Mouse (Mus musculus) liver, embryonic 16.5 days (tissue): ENCODE data around the gene Ift27. TPM values are rescaled to one million over a fixed set of nuclear protein-coding genes. Genes with fewer than 3 reads are reported as not detected.

Experiments used
- ATAC-seq: fragments of 200-750 bp; cut with Nextera tagmentation; 2 replicates; pipeline ENCODE4 v1.8.0; 2017; ENCODE audit warnings: low read depth, mild to moderate bottlenecking, moderate number of reproducible peaks, moderate library complexity
- H3K27ac ChIP-seq: fragments of 300-500 bp; sonication (generic); 2 replicates; pipeline ENCODE4 v1.5.1; 2014; ENCODE audit warnings: mild to moderate bottlenecking, low read length
- H3K27me3 ChIP-seq: fragments of 300-500 bp; sonication (generic); 2 replicates; pipeline ENCODE4 v1.6.1; 2014; ENCODE audit warnings: low read depth, low read length, mixed read lengths; ENCODE audit not compliant: control insufficient read depth, insufficient read depth
- H3K36me3 ChIP-seq: fragments of 300-500 bp; sonication (generic); 2 replicates; pipeline ENCODE4 v1.6.1; 2014; ENCODE audit warnings: mild to moderate bottlenecking; ENCODE audit not compliant: control insufficient read depth, insufficient read depth
- H3K4me1 ChIP-seq: fragments of 300-500 bp; sonication (generic); 2 replicates; pipeline ENCODE4 v1.6.1; 2014; ENCODE audit warnings: low read depth, low read length, mixed read lengths; ENCODE audit not compliant: control insufficient read depth
- H3K4me2 ChIP-seq: fragments of 300-500 bp; sonication (generic); 2 replicates; pipeline ENCODE4 v1.6.1; 2014; ENCODE audit warnings: low read depth, low read length, mixed read lengths
- H3K4me3 ChIP-seq: fragments of 300-500 bp; sonication (generic); 2 replicates; pipeline ENCODE4 v1.5.1; 2014; ENCODE audit warnings: low read depth, mild to moderate bottlenecking, low read length
- H3K9ac ChIP-seq: fragments of 300-500 bp; sonication (generic); 2 replicates; pipeline ENCODE4 v1.6.1; 2014; ENCODE audit warnings: low read depth, low read length
- H3K9me3 ChIP-seq: fragments of 300-500 bp; sonication (generic); replicated peaks from 2 replicates; pipeline ENCODE4 v1.6.1; 2016; ENCODE audit warnings: low read length; ENCODE audit not compliant: control insufficient read depth
- WGBS: fragments of 180-500 bp; shearing (Covaris S2); extraction: QIAGEN DNeasy Blood & Tissue Kit; methylation state at CpG from one replicate; pipeline ENCODE4 v1.1.7; 2014; ENCODE audit not compliant: insufficient replicate concordance; 5-methylcytosine and 5-hydroxymethylcytosine counted together
- polyA plus RNA-seq: library from polyadenylated mRNA; unstranded; fragments of >200 nt; fragmentation: Nextera tagmentation; extraction: Ambion mirVana; gene quantifications from 2 replicates; pipeline ENCODE4 v1.2.1, GENCODE M21; 2015

Ift27 gene
- polyA plus RNA-seq, 1 experiment from 2014 or later: 26.6 TPM

GRCm38 (mm10) chr15:78194320-78194719 is 20.4 kb upstream of the Ift27 start:
- whole genome bisulfite sequencing: 58% methylated on average over 3 of the region's 3 CpGs
- Histone ChIP-seq H3K27ac (no peak overlapping the region), H3K9ac (no peak overlapping the region), H3K4me1 (no peaks in the 10 kb centered on the region), H3K36me3 (no peaks in the 10 kb centered on the region), H3K9me3 (no peaks in the 10 kb centered on the region), H3K4me3 (no peak overlapping the region), H3K27me3 (no peaks in the 10 kb centered on the region), H3K4me2 (no peak overlapping the region)
- no peak for ATAC-seq

- no peak overlapping the region for H3K4me2 ChIP-seq
- no peak for ATAC-seq
- H3K36me3 ChIP-seq: no peaks in the 10 kb centered on the region
- H3K9ac ChIP-seq: no peak overlapping the region
- 71% methylated on average over 7 of the region's 7 CpGs for WGBS
- H3K27ac ChIP-seq: no peak overlapping the region
- no peaks in the 10 kb centered on the region for H3K9me3 ChIP-seq
- H3K4me3 ChIP-seq: no peak overlapping the region
- no peaks in the 10 kb centered on the region for H3K4me1 ChIP-seq
- no peaks in the 10 kb centered on the region for H3K27me3 ChIP-seq
Measured at GRCm38 (mm10) chr15:78189636-78190035, 15.7 kb upstream of the Ift27 start.

GRCm38 (mm10) chr15:78188546-78188945 is 14.6 kb upstream of the Ift27 start:
- H3K9ac ChIP-seq: no peak overlapping the region
- no peak overlapping the region for H3K4me2 ChIP-seq
- no peak overlapping the region for H3K4me3 ChIP-seq
- H3K27me3 ChIP-seq: no peaks in the 10 kb centered on the region
- no peak overlapping the region for H3K27ac ChIP-seq
- no peaks in the 10 kb centered on the region for H3K9me3 ChIP-seq
- no peaks in the 10 kb centered on the region for H3K36me3 ChIP-seq
- no peaks in the 10 kb centered on the region for H3K4me1 ChIP-seq
- WGBS: 58% methylated on average over 3 of the region's 3 CpGs
- ATAC-seq: no peak

GRCm38 (mm10) chr15:78186906-78187305 is 13.0 kb upstream of the Ift27 start:
- H3K27ac ChIP-seq: no peak overlapping the region
- H3K9ac ChIP-seq: no peak overlapping the region
- 54% methylated on average over 5 of the region's 5 CpGs for WGBS
- no peak overlapping the region for H3K4me3 ChIP-seq
- H3K9me3 ChIP-seq: no peaks in the 10 kb centered on the region
- H3K27me3 ChIP-seq: 0 out of 2 replicates have a peak, but pooled peaks cover 3% of the 10 kb centered on the region
- ATAC-seq: no peak
- H3K36me3 ChIP-seq: no peaks in the 10 kb centered on the region
- no peaks in the 10 kb centered on the region for H3K4me1 ChIP-seq
- no peak overlapping the region for H3K4me2 ChIP-seq

- no peak overlapping the region for H3K4me3 ChIP-seq
- no peaks in the 10 kb centered on the region for H3K9me3 ChIP-seq
- no peak for ATAC-seq
- 59% methylated on average over 4 of the region's 4 CpGs for WGBS
- no peak overlapping the region for H3K9ac ChIP-seq
- H3K27me3 ChIP-seq: 0 out of 2 replicates have a peak, but pooled peaks cover 3% of the 10 kb centered on the region
- no peak overlapping the region for H3K27ac ChIP-seq
- H3K4me2 ChIP-seq: no peak overlapping the region
- no peaks in the 10 kb centered on the region for H3K4me1 ChIP-seq
- H3K36me3 ChIP-seq: no peaks in the 10 kb centered on the region
Measured at GRCm38 (mm10) chr15:78185609-78186008, 11.7 kb upstream of the Ift27 start.

GRCm38 (mm10) chr15:78184855-78185254 is 10.9 kb upstream of the Ift27 start:
- H3K4me1 ChIP-seq: no peaks in the 10 kb centered on the region
- no peak overlapping the region for H3K4me2 ChIP-seq

GRCm38 (mm10) chr15:78181701-78182405 is 7.9 kb upstream of the Ift27 start:
- H3K4me2 ChIP-seq: no peak overlapping the region
- H3K27ac ChIP-seq: no peak overlapping the region
- H3K4me3 ChIP-seq: no peak overlapping the region
- H3K9me3 ChIP-seq: no peaks in the 10 kb centered on the region
- 35% methylated on average over 8 of the region's 8 CpGs for WGBS
- no peaks in the 10 kb centered on the region for H3K36me3 ChIP-seq
- no peaks in the 10 kb centered on the region for H3K4me1 ChIP-seq
- H3K27me3 ChIP-seq: 0 out of 2 replicates have a peak, but pooled peaks cover 3% of the 10 kb centered on the region
- ATAC-seq: no peak
- no peak overlapping the region for H3K9ac ChIP-seq

More at GRCm38 (mm10) chr15:78184855-78185254, 10.9 kb upstream of the Ift27 start:
- H3K4me3 ChIP-seq: no peak overlapping the region
- H3K27ac ChIP-seq: no peak overlapping the region
- no peaks in the 10 kb centered on the region for H3K9me3 ChIP-seq
- no peak for ATAC-seq
- H3K9ac ChIP-seq: no peak overlapping the region
- H3K27me3 ChIP-seq: 0 out of 2 replicates have a peak, but pooled peaks cover 3% of the 10 kb centered on the region
- 2% methylated on average over 10 of the region's 10 CpGs for WGBS
- no peaks in the 10 kb centered on the region for H3K36me3 ChIP-seq

GRCm38 (mm10) chr15:78179775-78180174 is 5.9 kb upstream of the Ift27 start:
- Histone ChIP-seq H3K27ac (no peak overlapping the region), H3K9me3 (no peaks in the 10 kb centered on the region), H3K4me1 (peaks cover 7% of the 10 kb centered on the region), H3K9ac (no peak overlapping the region), H3K4me3 (no peak overlapping the region), H3K36me3 (no peaks in the 10 kb centered on the region), H3K27me3 (0 out of 2 replicates have a peak, but pooled peaks cover 3% of the 10 kb centered on the region), H3K4me2 (no peak overlapping the region)
- ATAC-seq: no peak
- 45% methylated on average over 3 of the region's 3 CpGs for WGBS

- ATAC-seq: no peak
- no peak overlapping the region for H3K4me2 ChIP-seq
- no peaks in the 10 kb centered on the region for H3K36me3 ChIP-seq
- WGBS: 4% methylated on average over 9 of the region's 9 CpGs
- no peak overlapping the region for H3K4me3 ChIP-seq
- H3K4me1 ChIP-seq: peaks cover 12% of the 10 kb centered on the region
- H3K27ac ChIP-seq: no peak overlapping the region
- H3K9ac ChIP-seq: no peak overlapping the region
- 0 out of 2 replicates have a peak, but pooled peaks cover 3% of the 10 kb centered on the region for H3K27me3 ChIP-seq
- no peaks in the 10 kb centered on the region for H3K9me3 ChIP-seq
Measured at GRCm38 (mm10) chr15:78178397-78178796, 4.5 kb upstream of the Ift27 start.
